Mouse (Mus musculus) lung, postnatal 36 days (tissue): ENCODE measurements around the gene Rfx7.
A peak's percentile ranks its signal among the peaks of the same experiment; 100 is the strongest.
"Not testable (repeated sequence)": the region's sequence is repeated elsewhere in the genome, so short reads cannot be mapped to it uniquely, and the experiment has no call there.

Experiments
- DNase-seq: peaks from one replicate; pipeline ENCODE4 v3.0.0; 2022; ENCODE audit warnings: mixed read lengths

The Rfx7 gene

DNA sequence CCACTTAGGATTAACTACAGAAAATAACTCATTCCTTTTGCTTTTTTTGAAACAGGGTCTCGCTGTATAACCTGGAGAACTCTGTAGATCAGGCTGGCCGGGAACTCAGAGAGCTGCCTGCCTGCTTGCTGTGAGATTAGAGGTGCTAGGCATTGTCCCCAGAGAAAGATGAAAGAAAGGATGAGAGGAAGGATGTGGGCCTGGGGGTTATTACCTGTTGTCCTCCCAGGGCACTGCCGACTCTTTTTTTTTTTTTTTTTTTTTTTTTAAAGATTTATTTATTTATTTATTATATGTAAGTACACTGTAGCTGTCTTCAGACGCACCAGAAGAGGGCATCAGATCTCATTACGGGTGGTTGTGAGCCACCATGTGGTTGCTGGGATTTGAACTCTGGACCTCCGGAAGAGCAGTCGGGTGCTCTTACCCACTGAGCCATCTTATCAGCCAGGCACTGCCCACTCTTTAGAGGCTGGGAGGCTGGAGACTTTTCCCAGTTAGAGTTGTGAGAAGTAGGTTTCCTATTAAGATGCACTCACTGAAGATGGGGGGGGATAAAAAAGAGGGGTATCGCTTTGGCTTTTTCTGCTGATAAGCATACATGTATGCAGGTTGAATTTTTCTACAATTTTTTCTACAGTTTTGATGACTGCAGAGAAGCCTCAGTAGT lies 134.4 kb downstream of the Rfx7 start:
- DNase-seq: not testable (repeated sequence)

DNA sequence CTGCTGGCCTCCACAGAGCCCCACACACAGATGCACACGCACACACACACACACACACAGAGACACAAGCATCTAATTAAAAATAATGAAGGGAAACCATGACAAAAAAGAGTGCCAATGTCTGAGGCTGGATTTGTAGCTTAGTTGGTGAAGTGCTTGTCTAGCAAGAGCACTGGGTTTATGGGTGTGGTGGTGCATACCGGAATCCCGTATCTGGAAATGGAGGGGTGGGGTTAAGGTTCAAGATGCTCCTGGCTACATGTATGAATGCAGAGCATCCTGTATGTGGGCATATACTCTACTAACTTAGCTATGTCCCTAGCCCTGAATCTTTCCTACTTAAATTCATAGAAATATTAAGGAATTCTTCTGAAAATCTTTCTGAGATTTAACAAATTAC lies 135.1 kb downstream of the Rfx7 start:
- no peak for DNase-seq

GRCm38 (mm10) chr9:72669383-72669782 lies 137.3 kb downstream of the Rfx7 start:
- no peak for DNase-seq

- peak; percentile 94 for DNase-seq
Measured at GRCm38 (mm10) chr9:72672361-72672760, 140.3 kb downstream of the Rfx7 start.
